Mouse (Mus musculus) MEL (cell line): ENCODE results near the gene Mrps18a. TPM values are rescaled to one million over a fixed set of nuclear protein-coding genes. Genes with fewer than 3 reads are reported as not detected.

Source experiments
- DNase-seq: peaks from one replicate; pipeline ENCODE4 v3.0.0; 2011; ENCODE audit warnings: low read depth, low spot score
- H3K27ac ChIP-seq: 2 replicates; pipeline ENCODE4 v1.5.1; 2012; ENCODE audit warnings: low read depth, mild to moderate bottlenecking, control low read depth, low read length, moderate library complexity; ENCODE audit not compliant: control insufficient read depth
- H3K27me3 ChIP-seq, 2 experiments: fragments of 150-350 bp in 1 of 2; sonication (generic) in 1 of 2; 2 replicates each; pipeline ENCODE4 v1.6.1; 2012; ENCODE audit warnings: low read length in 2 of 2, mild to moderate bottlenecking in 2 of 2, improper control_type of control experiment in 1 of 2, moderate library complexity in 1 of 2; ENCODE audit not compliant: insufficient read depth in 2 of 2, control insufficient read depth in 1 of 2
- H3K36me3 ChIP-seq, 2 experiments: 2 replicates each; pipeline ENCODE4 v1.6.1; 2012 to 2014; ENCODE audit warnings: low read length in 2 of 2, improper control_type of control experiment in 1 of 2, inconsistent platforms in 1 of 2, mild to moderate bottlenecking in 1 of 2; ENCODE audit not compliant: insufficient read depth in 2 of 2, control insufficient read depth in 1 of 2
- H3K4me1 ChIP-seq, 2 experiments: fragments of 150-350 bp in 1 of 2; sonication (generic) in 1 of 2; 2 replicates each; pipeline ENCODE4 v1.6.1; 2012; ENCODE audit warnings: low read length in 2 of 2, improper control_type of control experiment in 1 of 2, mild to moderate bottlenecking in 1 of 2; ENCODE audit not compliant: insufficient read depth in 2 of 2, control insufficient read depth in 1 of 2
- H3K4me3 ChIP-seq, 2 experiments: fragments of 150-350 bp in 1 of 2; sonication (generic) in 1 of 2; 2 replicates each; pipeline ENCODE4 v1.5.1; 2012; ENCODE audit warnings: low read depth in 2 of 2, low read length in 2 of 2, mild to moderate bottlenecking in 2 of 2, moderate library complexity in 2 of 2, control low read depth in 1 of 2, improper control_type of control experiment in 1 of 2; ENCODE audit not compliant: control insufficient read depth in 1 of 2, insufficient read depth in 1 of 2
- H3K79me2 ChIP-seq: 2 replicates; pipeline ENCODE4 v1.6.1; 2012; ENCODE audit warnings: mild to moderate bottlenecking, low read length, moderate library complexity; ENCODE audit not compliant: control insufficient read depth, poor library complexity, insufficient read depth
- H3K9ac ChIP-seq: 2 replicates; pipeline ENCODE4 v1.6.1; 2012; ENCODE audit warnings: low read depth, mild to moderate bottlenecking, control low read depth, low read length, moderate library complexity; ENCODE audit not compliant: control insufficient read depth, poor library complexity, severe bottlenecking
- H3K9me3 ChIP-seq: fragments of 150-350 bp; sonication (generic); replicated peaks from 2 replicates; pipeline ENCODE4 v1.6.1; 2012; ENCODE audit warnings: mild to moderate bottlenecking, low read length, improper control_type of control experiment, moderate library complexity; ENCODE audit not compliant: insufficient read depth
- BHLHE40 ChIP-seq: IDR thresholded peaks from 2 replicates; pipeline ENCODE4 v1.6.1; 2012; ENCODE audit warnings: low read depth, mild to moderate bottlenecking, inconsistent platforms, low read length, improper control_type of control experiment, borderline replicate concordance
- CHD2 ChIP-seq: IDR thresholded peaks from 2 replicates; pipeline ENCODE4 v1.6.1; 2011; ENCODE audit warnings: low read length, improper control_type of control experiment
- E2F4 ChIP-seq: IDR thresholded peaks from 2 replicates; pipeline ENCODE4 v1.6.1; 2011; ENCODE audit warnings: low read depth, low read length, improper control_type of control experiment, borderline replicate concordance
- ETS1 ChIP-seq: IDR thresholded peaks from 2 replicates; pipeline ENCODE4 v1.6.1; 2012; ENCODE audit warnings: low read depth, mild to moderate bottlenecking, inconsistent platforms, low read length, improper control_type of control experiment, moderate library complexity
- GATA1 ChIP-seq: IDR thresholded peaks from 2 replicates; pipeline ENCODE4 v1.6.1; 2011; ENCODE audit warnings: low read depth, low read length, improper control_type of control experiment
- KAT2A ChIP-seq: conservative IDR thresholded peaks from 2 replicates; pipeline ENCODE4 v1.6.1; 2012; ENCODE audit warnings: low read depth, low read length, improper control_type of control experiment, inconsistent platforms
- MAFK ChIP-seq: IDR thresholded peaks from 2 replicates; pipeline ENCODE4 v1.6.1; 2011; ENCODE audit warnings: low read depth, mild to moderate bottlenecking, low read length, improper control_type of control experiment, borderline replicate concordance
- MAX ChIP-seq: IDR thresholded peaks from 2 replicates; pipeline ENCODE4 v1.6.1; 2011; ENCODE audit warnings: low read length, improper control_type of control experiment
- MAZ ChIP-seq: IDR thresholded peaks from 2 replicates; pipeline ENCODE4 v1.6.1; 2012; ENCODE audit warnings: low read depth, mild to moderate bottlenecking, inconsistent platforms, low read length, improper control_type of control experiment
- MEF2A ChIP-seq: IDR thresholded peaks from 2 replicates; pipeline ENCODE4 v1.6.1; 2014; ENCODE audit warnings: low read depth, mild to moderate bottlenecking, inconsistent platforms, low read length, improper control_type of control experiment; ENCODE audit not compliant: poor library complexity, insufficient replicate concordance, severe bottlenecking; ENCODE audit errors: extremely low read depth
- MXI1 ChIP-seq: IDR thresholded peaks from 2 replicates; pipeline ENCODE4 v1.6.1; 2011; ENCODE audit warnings: mild to moderate bottlenecking, low read depth, low read length, improper control_type of control experiment
- MYC ChIP-seq: IDR thresholded peaks from 2 replicates; pipeline ENCODE4 v1.6.1; 2011; ENCODE audit warnings: low read depth, mild to moderate bottlenecking, low read length, improper control_type of control experiment, moderate library complexity
- POLR2AphosphoS2 ChIP-seq: IDR thresholded peaks from 2 replicates; pipeline ENCODE4 v1.6.1; 2011; ENCODE audit warnings: low read length, improper control_type of control experiment
- POLR2AphosphoS5 ChIP-seq: IDR thresholded peaks from 2 replicates; pipeline ENCODE4 v1.6.1; 2012; ENCODE audit warnings: low read depth, borderline replicate concordance, mild to moderate bottlenecking, inconsistent platforms, low read length, moderate library complexity, mixed read lengths
- RCOR1 ChIP-seq: IDR thresholded peaks from 2 replicates; pipeline ENCODE4 v1.6.1; 2012; ENCODE audit warnings: low read depth, mild to moderate bottlenecking, inconsistent platforms, low read length, improper control_type of control experiment
- USF1 ChIP-seq: IDR thresholded peaks from 2 replicates; pipeline ENCODE4 v1.6.1; 2014; ENCODE audit warnings: low read depth, mild to moderate bottlenecking, inconsistent platforms, low read length, improper control_type of control experiment, moderate library complexity
- USF2 ChIP-seq, 2 experiments: IDR thresholded peaks; 2 replicates each; pipeline ENCODE4 v1.6.1; 2011 to 2012; ENCODE audit warnings: improper control_type of control experiment in 2 of 2, low read length in 2 of 2, borderline replicate concordance in 1 of 2, inconsistent platforms in 1 of 2, low read depth in 1 of 2, mild to moderate bottlenecking in 1 of 2; ENCODE audit not compliant: insufficient read depth in 1 of 2
- ZMIZ1 ChIP-seq: IDR thresholded peaks from 2 replicates; pipeline ENCODE4 v1.6.1; 2012; ENCODE audit warnings: low read depth, mild to moderate bottlenecking, inconsistent platforms, low read length, improper control_type of control experiment, moderate library complexity
- polyA plus RNA-seq, 2 experiments: library from polyadenylated mRNA; stranded (reverse) in 1 of 2; unstranded in 1 of 2; fragments of >175 nt in 1 of 2; fragments of >200 nt in 1 of 2; gene quantifications; 2 replicates each; pipeline versions ENCODE4 v1.2.1 to v1.2.4; 2012; ENCODE audit warnings: low replicate concordance in 2 of 2, low read depth in 1 of 2; ENCODE audit not compliant: insufficient read length in 2 of 2, insufficient read depth in 1 of 2, missing spikeins in 1 of 2
- total RNA-seq: library from RNA; depleted of rRNA; stranded (reverse); fragments of 300-350 nt; gene quantifications from 2 replicates; pipeline ENCODE4 v1.2.3, GENCODE M21; 2012

The Mrps18a gene
- total and polyA plus RNA-seq, 3 experiments, result 159 to 181 TPM; not detected in 1

DNA sequence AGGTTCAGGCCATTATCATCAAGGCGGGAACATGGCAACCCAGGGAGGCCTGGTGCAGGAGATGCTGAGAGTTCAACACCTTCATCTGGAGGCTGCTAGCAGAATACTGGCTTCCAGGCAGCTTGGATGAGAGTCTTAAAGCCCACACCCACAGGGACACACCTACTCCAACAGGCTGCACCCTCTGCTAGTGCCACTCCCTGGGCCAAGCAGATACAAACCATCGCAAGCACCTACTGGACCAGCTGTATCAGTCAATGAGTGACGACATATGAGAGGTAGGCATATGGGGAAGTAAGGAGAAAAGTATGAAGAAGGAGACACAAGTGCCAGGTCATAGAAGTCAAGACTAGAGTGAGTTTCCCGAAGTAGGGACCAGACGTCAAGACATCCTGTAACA is 45.9 kb downstream of the Mrps18a start:
- TF ChIP-seq MXI1, result no peak
- TF ChIP-seq USF2 (IDR thresholded peaks at IDR 0.05; ENCODE audit: borderline replicate concordance in 1 of 2, insufficient read depth in 1 of 2, low read depth in 1 of 2, low read length in 2 of 2), result no peak
- TF ChIP-seq MYC, result no peak
- no peak for TF ChIP-seq MAX
- no peak for TF ChIP-seq CHD2
- TF ChIP-seq GATA1, result no peak
- peak; percentile 53 for TF ChIP-seq ETS1
- TF ChIP-seq, all 39 proteins: peak for 1
- Histone ChIP-seq H3K4me3 (no peak overlapping the region), H3K27me3 (no peaks in the 10 kb centered on the region), H3K9ac (no peak overlapping the region), H3K79me2 (peaks cover 20% of the 10 kb centered on the region), H3K4me1 (peaks cover 5 to 28% of the 10 kb centered on the region in 2 experiments), H3K27ac (no peak overlapping the region), H3K36me3 (peaks cover 0 to 18% of the 10 kb centered on the region in 2 experiments; a peak in 2 of 4 replicates), H3K9me3 (no peaks in the 10 kb centered on the region)
- DNase-seq, result peak; percentile 58

DNA sequence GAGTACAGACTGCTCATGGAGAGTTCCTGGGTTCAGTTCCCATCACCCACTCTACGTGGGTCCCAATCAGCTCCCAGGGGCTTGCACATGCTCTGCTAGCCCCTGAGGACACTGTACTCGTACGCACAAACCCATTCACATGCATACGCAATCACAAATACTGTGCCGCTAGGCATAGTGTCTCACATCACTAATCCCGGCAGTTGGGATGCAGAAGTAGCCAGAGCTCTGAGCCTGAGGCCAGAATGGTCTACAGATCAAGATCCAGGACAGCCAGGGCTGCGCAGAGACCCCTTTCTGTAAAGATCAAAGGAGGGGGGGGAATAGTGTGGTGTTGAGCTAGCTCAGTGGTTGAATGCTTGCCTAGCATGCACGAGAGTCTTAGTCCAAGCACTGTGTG is 46.3 kb downstream of the Mrps18a start:
- Histone ChIP-seq H3K9ac (no peak overlapping the region), H3K4me1 (peaks cover 7 to 32% of the 10 kb centered on the region in 2 experiments), H3K4me3 (no peak overlapping the region), H3K9me3 (no peaks in the 10 kb centered on the region), H3K27me3 (no peaks in the 10 kb centered on the region), H3K79me2 (peaks cover 17% of the 10 kb centered on the region), H3K36me3 (peaks cover 0 to 21% of the 10 kb centered on the region in 2 experiments; a peak in 2 of 4 replicates), H3K27ac (no peak overlapping the region)
- no peak for TF ChIP-seq RCOR1
- no peak for TF ChIP-seq BHLHE40
- no peak for TF ChIP-seq E2F4
- TF ChIP-seq ETS1, result no peak
- TF ChIP-seq POLR2AphosphoS5, result no peak
- no peak for TF ChIP-seq ZMIZ1
- no peak for TF ChIP-seq GATA1
- no peak for TF ChIP-seq MAZ
- TF ChIP-seq POLR2AphosphoS2, result no peak
- TF ChIP-seq USF1, result no peak
- no peak for TF ChIP-seq MEF2A
- TF ChIP-seq MAFK, result no peak
- TF ChIP-seq KAT2A, result no peak
- DNase-seq, result no peak
